ENCODE assay signal across 15 mouse cellular contexts in the genomic region with DNA sequence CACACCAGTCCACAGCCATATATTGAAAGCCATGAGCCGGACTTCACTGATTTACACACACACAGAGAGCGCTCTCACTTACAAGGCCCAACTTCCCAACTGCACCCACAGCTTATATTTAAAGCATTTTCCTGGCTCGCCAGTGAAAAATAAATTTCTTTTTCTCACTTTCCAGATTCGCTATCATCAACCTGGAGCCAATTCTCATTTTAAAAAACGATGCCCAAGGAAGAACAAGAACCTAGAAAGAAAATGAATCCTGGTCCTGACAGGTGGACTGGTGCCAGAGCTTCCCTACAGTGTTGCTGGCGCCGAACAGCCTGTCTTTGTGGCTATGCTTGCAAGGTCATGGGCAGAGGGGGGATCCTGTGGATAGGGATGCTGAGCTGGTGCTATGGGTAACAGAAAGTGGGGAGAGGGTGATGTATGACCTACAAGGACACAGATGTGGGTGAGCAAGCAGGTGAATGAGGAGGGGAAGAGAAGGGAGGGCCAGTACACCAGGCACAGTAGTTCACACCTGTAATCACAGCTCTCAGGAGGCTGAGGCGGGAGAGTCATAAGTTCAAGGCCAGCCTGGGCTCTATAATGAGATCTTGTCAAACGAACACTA. TPM values are rescaled to one million over a fixed set of nuclear protein-coding genes. Genes with fewer than 3 reads are reported as not detected.
A peak's percentile ranks its signal among the peaks of the same experiment; 100 is the strongest.
DNase-seq lines count a peak whose midpoint lies in the region.
"Had no signal": no experiment of that assay in that cellular context is flagged by ENCODE, and none has a peak within 500 bp of the region (broad histone marks: within the 10 kb centered on the region; RNA-seq: fewer than 3 reads in every experiment).

No protein-coding gene starts in this region.

- DNase-seq in cerebellum, postnatal 36 days, result peak; percentile 26 to 29
- DNase-seq in cerebellum, adult 18-20 months, result no peak
- peak; percentile 25 to 33 for DNase-seq in left cerebral cortex, postnatal 36 days (ENCODE audit: low spot score in 2 of 2)
- no peak for DNase-seq in left cerebral cortex, postnatal 10 days (ENCODE audit: extremely low spot score in 1 of 2, low spot score in 2 of 2)
- peak; percentile 67 to 73 for DNase-seq in right cerebral cortex, postnatal 10 days (ENCODE audit: low spot score in 2 of 2)
- no peak for DNase-seq in right cerebral cortex, adult 18-20 months
- DNase-seq in telencephalon, adult 2 months (ENCODE audit: low read depth, low spot score), result peak; percentile 61
- DNase-seq: adrenal gland, postnatal 36 days; B cell, adult 2 months; gastrocnemius, postnatal 10 days; kidney, postnatal 36 days; layer of hippocampus, postnatal 36 days; thymus, adult 2 months had no signal

- intact Hi-C loops in left cerebral cortex, postnatal 36 days (cut with DNase I), result no loop called here
- intact Hi-C loops in left cerebral cortex, postnatal 10 days (cut with DNase I), result no loop called here

RNA-seq across cellular contexts. Expression of gene Cdh5, which starts 35.4 kb away (rescaled TPM):
- 10 to 100 TPM; 10.4 to 11.6 TPM for total RNA-seq in left cerebral cortex, postnatal 36 days (2021)
- 10 to 100 TPM; 16.8 to 19.1 TPM for total RNA-seq in left cerebral cortex, postnatal 10 days (2021)
- total RNA-seq: common myeloid progenitor, adult 5-6 weeks; granulocyte monocyte progenitor cell, adult 5-6 weeks had no signal

Comparison
In these comparisons a context has a peak if more than half of its experiments do, and no peak if none do; other contexts are left out.
1. DNase-seq: peak in cerebellum, postnatal 36 days (2 of 2), left cerebral cortex, postnatal 36 days (2 of 2), right cerebral cortex, postnatal 10 days (2 of 2) and telencephalon, adult 2 months (single experiment); none in cerebellum, adult 18-20 months (0 of 2), left cerebral cortex, postnatal 10 days (0 of 2) and right cerebral cortex, adult 18-20 months (single experiment).